Mouse (Mus musculus) lung, postnatal 10 days (tissue): ENCODE results near the gene Triobp.

Experiments
- DNase-seq: peaks from one replicate; pipeline ENCODE4 v3.0.0; 2021

The Triobp gene

DNA sequence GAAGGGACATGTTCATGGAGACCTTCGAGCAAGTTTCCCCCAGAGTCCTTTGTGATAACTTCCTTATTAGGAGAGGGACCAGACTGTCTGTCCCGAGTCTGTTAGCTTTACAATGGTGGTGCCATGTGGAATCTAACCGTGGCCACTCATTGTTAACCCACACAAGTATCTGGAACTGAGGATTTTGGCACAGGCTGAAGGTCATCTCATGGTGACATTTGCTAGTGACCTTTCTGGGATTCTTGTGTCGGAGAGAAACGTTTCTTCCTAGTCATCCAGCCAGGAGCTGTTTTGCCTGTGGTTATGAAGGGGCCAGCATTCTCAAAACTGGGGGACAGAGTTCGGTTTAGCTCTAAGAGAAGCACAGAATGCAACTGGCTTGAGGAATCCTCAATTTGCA is 24.1 kb downstream of the Triobp start:
- no peak for DNase-seq

DNA sequence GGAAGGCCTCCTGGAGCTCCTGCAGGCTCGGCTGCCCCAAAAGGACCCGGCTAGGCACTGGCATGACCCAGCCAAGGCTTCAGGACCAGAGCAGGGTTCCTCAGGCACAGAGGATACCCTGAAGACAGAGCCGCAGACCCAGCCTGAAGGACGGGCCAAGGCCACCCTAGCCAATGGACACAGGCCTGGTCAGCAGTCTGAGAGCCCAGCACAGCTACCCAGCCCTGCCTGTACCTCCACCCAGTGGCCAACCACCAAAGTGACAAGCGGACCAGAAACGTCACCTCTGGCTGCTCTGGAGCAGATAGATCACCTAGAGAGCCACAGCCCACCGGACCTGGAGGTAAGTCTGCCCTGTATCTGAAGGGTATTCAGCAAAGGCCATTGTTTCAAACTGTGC is 26.4 kb downstream of the Triobp start:
- DNase-seq, result no peak

DNA sequence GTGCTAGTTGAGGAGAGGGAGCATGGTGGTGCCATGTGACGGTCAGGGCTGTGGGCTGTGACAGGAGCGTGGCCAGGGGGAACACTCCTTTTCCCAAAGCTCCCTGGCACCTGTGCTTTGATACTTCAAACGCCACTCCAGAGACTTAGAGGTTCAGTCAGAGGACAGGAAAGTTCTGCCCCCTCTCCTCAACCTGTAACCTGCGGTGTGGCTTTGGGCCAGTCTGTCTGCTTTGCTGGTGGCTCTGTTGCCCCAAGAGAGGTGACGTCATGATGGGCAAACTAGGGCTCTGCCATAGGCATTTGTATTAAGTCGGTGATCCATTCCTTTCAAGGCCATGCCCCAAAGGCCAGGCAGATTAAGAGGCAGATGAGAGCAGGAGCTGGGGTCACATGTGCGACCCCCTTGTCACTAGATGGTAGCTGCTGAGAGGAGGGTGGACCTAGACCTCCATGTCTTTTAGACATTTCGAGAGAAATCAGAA is 30.2 kb downstream of the Triobp start:
- peak; percentile 41 for DNase-seq

DNA sequence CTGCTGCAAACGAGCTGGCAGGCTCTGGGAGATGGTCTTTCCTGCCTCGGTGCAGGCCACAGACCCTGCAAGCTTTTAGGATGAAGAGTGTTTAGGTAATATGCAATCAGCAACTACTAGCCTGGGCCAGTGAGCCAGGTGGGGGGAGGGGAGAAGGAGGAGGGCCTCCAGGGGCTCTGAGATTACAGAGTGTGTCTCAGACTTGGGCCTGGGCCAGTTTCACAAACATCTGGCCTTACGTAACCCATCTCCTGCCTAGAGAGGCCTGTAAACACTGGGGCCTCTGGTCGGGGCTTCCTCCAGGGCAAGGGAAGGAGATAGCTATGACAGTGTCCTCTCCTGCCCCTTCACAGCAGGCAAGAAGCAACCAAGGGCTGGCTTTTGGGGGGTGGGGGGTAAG is 31.4 kb downstream of the Triobp start:
- peak; percentile 92 for DNase-seq

DNA sequence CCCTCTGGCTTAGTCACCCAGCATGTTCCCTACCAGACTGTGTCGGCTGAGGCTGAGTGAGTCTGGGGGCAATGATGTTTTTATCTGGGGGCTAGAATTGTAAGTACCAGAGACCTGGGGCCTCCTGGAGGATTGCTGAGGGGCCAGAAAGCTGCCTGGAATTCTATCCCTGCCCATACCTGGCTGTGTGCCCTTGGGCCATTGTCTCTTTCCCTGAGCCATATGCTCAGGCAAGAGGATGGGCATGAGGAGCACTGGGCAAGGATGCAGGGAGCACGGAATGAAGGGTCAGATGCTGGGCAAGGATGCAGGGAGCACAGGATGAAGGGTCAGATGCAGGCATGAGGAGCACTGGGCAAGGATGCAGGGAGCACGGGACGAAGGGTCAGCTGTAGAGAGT is 32.6 kb downstream of the Triobp start:
- DNase-seq, result no peak

DNA sequence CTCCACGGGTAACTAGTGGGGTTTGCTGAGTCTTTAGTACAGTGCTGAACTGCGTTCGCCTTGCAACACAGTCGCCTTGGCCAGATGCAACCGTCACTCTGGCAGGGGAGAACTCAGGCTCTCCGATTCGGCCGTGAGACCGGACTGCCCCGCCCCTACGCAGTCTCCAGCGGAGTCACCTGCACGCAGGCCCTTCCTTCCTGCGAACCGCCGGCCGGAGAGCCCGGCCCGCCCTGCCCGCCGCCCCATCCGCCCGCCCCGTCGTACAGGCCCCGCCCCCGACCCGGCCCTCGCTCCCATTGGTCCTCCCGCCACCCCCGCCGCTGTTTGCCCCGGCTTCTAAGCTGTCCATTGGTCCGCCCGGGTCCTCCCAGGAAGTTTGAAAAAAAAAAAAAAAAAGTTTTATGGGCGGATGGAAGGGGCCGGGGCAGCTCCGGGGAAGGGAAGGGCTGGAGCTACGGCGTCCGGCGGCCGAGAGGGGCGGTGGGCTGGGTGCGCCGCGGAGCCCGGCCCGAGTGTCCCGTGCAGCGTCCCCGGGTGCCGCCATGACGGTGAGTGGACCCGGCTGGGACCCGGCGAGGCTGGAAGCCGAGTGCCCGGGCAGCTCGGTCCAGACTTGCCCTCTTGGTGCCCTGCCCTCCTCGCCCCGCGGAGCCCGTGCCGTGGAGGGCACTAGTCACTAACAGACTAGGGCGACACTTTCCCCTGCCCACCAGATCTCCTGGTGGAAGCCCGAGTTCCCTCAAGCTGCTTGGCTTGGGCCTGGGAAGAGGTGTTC is 35.3 kb downstream of the Triobp start:
- DNase-seq, result peak; percentile 93

DNA sequence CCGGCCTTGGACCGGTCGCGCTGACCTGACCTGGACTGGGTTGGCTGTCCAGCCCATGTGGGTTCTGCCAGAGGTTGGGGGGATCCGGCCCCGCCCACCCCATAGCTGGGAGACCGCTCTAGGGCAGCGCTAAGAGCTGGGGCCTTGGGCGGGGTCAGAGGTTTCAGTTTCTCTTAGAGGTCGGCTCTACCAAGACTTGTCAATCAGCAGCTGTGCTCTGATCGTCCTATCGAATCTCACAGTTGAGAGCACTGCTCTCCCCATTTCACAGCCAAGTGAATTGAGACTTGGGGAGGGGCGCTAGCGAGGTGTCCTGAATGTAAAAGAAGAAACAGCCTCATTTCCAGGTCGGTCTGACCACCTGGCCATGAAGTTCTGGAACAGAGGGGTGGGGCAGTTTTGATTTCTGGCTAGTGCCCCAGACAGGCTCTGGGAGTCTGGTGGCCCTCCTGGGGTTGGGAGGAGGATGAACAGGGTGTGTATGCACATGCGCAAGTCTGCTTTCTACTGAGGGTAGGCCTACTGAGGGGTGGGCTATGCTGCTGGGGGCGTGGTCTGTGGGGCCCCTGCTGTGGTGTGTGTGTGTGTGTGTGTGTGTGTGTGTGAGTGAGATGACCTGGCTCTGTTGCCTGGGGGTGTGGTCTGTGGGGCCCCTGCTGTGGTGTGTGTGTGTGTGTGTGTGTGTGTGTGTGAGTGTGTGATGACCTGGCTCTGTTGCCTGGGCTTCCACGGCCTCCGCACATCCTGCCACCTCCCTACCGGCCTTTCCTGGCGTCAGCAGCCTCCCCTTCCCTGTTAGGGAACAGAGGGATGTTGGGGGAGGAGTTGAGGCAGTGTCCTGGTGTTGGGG is 36.1 kb downstream of the Triobp start:
- peak; percentile 75 for DNase-seq

DNA sequence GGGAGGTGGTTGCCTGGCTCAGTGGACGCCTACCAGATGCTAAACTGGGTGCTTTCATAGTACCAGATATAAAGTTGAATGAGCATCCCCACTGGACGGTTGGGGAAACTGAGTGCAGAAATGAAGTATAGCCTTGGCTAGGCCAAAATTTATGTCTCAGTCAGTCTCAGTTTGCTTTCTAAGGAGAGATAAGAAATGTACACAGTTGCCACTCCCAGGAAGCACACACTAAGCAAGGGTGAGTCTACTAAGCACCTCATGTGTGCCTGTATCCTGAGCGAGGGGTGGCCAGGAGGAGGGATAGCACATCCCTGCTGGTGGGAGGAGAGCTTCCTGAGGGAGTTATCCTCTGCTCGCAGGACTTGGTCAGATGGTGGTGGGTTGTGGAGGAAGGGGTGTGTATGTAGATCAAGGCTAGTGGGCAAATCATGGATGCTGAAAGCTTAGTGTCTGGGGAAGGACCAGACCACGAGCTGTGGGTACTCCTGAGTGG is 36.8 kb downstream of the Triobp start:
- DNase-seq, result no peak

DNA sequence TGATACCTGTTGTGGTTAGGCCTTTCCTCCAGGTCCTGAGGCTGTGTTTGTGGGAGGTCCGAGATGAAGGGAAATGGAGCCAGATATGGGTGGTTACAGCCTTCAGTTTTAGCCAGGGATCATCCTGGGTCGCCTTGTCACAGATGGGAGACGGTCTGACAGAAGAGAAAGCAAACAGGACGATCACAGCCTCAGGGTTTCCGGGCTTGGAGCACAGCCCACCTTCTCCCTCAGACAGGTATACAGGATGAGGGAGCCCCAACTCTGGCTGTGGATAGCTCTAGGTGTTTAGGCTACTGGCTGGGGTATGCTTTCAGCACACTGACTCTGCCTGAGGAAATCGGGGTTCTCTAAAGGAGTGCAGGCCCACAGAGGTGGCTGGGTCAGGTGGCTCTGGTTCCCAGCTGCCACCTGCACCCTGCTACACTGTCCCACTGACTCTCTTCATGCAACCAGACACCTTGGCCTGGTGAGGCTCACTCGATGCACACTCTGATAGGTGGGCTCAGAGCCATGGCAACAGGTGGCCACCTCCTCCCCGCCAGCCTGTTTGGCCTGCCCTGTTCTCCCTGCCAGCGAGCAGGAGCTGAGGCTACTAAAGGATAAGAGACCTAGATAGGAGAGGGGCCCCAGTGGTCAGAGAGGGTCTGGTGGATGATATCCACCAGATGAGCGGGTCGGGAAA is 39.2 kb downstream of the Triobp start:
- DNase-seq, result no peak

DNA sequence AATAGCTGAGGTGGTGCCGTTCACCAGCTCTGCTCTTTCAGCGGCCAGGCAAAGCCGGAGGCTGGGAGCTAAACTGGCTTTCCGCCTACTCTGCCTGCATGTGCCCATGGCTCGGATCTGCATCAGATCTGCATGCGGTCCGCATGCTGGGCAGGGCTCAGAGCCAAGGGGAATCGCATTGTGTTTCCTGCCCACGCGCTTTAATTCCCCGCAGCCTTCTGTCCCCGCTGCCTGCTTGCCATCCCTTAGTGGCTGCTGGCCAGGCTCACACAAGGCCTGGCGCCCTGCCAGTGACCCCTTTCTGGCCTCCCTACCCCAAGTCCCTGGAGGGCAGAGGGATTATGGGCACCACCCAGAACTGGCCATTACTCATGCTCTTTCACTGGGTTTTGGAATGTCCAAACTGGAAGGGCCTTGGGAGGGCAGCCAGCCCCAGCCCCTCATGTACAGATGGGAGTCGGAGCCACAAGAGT is 41.0 kb downstream of the Triobp start:
- peak; percentile 58 for DNase-seq

DNA sequence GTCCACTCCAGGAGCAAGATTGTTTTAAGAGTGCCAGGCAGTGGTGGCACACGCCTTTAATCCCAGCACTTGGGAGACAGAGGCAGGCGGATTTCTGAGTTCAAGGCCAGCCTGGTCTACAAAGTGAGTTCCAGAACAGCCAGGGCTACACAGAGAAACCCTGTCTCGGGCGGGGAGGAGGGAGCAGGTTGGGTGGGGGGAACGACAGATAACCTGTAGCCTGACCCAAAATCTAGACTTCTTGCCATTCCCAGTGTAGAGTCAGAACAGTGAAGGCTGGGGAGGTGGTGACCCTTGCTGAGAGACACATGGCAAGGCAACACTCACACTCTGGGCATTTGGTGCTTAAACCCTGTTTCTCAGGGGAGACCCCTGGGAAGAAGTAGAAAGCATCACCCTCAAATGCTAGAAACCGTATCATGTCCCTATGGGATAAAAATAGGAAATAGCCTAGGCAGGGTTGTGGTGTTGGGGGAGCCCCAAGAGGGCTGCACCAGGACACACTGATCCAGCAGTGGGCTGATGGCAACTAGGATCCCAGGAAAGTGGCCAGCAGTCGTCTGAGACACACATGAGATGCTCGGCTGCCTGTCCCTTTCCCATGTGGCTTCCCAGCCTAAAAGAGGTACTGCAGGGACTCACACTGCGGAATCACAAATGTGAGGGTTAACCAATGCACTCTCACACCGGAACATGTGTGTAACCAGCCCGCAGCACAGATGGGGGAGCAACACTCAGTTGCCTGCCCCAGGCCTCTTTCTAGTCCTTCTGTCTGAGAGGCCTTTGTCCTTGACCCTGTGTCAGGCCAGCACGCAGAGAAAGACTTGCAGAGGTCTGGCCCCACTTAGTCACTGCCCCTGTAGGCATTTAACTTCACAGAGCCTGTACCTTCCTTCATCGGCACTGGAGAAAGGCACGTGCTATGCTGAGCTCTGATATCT is 41.9 kb downstream of the Triobp start:
- DNase-seq, result no peak

DNA sequence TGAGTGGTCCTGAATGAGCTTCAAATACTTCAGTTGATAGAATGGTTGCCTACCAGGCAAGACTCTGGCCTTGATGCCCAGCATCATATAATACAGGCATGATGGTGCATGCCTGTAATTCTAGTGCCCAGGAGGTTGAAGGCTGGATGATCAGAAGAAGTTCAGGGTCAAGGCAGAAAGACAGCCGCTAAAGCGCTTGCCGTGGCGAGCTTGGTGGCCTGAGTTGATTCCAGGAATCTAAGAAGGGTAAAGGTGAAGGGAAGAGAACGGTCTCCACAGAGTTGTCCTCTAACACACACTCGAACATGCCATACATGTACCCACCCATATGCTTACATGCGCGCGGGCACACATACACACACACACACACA is 42.6 kb downstream of the Triobp start:
- DNase-seq, result no peak

DNA sequence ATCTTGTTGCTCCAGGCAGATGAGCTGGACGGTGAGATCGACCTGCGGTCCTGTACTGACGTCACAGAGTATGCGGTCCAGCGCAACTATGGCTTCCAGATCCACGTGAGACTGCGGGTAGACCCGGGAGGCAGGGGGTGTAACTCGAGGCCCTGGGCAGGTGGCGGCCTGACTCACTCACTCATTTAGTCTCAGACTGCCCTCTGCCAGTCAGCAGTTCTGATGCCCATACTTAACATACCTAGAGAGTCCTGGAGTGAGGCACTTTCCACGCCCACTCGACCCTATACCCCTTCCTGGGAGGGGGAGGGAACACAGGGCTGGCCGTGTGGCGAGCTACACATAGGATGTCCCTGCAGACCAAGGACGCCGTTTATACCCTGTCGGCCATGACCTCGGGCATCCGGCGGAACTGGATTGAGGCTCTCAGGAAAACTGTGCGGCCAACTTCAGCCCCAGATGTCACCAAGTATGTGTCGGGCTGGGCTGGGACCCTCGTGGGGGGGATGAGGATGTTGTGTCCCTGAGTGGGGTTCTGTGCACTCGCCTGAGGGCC is 43.5 kb downstream of the Triobp start:
- no peak for DNase-seq

DNA sequence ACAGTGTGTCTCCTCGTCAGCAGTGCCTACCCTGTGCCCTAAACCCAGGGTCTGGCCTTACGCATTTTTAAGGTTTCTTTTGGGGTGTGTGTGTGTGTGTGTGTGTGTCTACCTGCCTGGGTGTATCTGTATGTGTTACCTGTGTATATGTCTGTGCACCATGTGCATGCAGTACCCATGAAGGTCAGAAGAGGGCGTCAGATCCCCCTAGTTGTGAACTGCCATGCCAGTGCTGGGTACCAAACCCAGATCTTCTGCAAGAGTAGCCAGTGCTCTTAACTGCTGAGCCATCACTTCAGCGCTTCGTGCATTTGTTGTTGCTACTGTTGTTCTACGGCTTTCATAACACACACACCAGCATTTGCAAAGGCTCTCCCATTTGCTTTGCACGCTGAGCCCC is 44.7 kb downstream of the Triobp start:
- DNase-seq, result no peak

DNA sequence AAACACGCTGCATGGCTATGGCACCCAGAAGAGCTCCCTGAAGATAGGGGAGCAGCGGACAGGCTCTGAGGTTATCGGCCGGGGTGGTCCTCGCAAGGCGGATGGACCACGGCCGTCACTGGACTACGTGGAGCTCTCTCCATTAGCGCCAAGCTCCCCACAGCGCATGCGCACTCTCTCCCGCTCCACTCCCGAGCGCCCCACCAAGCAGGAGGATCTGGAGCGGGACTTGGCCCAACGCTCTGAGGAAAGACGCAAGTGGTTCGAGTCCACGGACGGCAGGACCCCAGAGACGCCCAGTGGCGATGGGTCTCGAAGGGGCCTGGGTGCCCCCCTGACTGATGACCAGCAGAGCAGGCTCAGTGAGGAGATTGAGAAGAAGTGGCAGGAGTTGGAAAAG is 45.4 kb downstream of the Triobp start:
- no peak for DNase-seq

DNA sequence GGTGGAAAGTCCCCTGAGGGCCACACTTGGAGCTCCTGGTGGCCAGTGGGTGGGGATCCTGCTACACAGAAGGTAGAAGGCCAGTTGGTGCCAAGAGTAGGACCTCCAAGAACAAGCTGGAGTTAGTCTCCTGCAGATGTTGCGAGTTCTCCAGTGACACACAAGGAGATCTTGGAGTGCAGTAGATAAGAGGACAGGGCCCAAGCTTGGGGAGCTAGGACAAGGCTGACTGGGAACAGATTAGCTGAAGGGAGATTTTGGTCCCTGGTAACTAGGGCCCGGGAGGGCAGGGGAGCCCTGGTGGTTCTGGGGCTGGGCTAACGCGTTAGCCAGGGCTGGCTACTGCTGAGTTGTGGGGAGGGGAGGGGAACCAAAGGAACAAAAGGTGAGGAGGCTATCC is 48.4 kb downstream of the Triobp start:
- DNase-seq, result no peak

DNA sequence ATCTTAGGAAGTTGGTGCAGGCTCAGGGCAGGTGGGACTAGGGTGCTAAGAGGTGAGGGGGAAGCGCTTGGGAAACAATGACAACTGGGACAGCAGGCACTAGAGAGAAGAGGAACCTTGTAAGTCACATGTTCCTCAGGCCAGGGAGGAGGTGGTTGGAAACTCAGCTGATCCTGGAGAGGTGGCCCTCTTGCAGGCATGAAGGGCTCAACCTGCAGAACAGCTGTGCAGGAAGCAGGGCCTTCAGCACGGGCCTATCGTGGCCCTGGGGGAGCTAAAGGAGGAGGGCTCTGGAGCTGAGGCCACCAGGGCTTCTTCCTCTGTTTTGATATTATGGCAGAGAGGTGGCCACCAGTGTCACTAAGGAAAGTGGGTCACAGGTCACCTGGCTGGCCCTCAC is 49.1 kb downstream of the Triobp start:
- DNase-seq, result no peak

DNA sequence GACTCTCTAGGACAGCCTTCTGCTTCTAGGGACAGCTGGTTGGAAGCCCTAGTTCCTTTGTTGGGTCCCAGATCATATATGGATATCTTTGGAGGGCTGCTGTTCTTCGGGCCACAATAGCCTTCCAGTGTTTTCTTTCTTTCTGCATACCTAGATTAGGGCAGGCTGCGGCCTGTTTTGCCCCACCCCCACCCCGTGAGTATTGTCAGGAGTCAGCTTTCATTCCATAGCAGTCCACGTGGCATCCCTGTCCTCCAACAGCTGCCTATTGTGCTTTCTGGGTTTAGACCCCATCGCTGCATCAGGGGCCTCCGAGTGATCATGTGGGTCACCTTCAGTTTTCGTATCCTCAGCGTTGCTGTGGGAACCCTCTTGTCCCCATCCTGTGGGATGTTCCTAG is 50.8 kb downstream of the Triobp start:
- no peak for DNase-seq

DNA sequence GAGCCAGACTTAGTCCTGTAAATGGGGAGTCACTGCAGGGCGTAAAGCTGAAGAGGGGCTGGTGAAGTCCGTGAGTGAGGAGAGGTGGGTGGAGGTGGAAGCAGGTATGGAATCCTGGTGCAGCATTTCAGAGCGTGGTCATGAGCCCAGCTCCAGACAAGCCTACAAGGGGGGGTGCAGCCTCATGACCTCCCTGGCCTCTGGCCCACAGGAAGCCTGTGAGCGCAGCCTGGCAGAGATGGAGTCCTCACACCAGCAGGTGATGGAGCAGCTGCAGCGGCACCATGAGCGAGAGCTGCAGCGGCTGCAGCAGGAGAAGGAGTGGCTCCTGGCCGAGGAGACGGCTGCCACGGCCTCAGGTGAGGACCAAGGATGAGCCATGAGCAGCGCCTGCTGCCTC is 52.1 kb downstream of the Triobp start:
- no peak for DNase-seq

DNA sequence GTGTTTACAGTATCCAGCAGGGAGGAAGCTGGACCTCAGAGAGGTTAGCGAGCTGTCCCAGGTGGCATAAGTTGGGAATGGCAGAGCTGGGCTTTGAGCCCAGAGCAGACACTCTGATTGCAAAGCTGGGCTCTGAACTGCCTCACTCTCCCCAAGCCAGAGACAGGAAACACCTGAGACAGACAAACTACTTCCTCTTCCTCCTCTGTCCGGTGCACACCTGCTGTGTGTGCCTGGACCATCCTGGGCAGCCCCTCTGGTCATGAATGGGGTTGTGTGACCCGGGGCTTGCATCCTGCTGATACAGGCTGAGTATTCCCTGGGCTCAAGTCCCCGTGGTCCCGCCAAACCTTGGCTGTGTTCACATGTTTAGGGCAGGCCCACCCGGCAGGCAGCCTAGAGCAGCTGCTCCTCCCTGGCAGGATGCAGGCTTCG is 52.9 kb downstream of the Triobp start:
- no peak for DNase-seq

DNA sequence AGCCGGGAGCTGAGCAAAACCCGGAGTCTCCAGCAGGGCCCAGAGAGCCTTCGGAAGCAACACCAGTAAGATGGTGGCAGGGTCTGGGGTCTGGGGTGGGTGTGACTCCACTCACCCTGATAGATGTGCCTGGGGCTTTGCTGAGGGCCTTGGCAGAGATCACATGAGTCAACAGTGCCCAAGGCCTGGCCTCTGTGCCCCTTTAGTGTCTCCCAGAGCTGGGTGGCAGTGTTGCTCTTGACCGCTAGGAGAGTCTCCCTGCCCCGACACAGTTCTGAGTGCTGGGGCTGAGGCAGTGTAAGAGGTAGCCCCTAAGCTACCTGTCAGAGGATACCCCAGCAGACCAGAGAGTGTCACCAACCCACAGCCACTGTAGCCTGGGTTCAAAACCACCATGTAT is 54.0 kb downstream of the Triobp start:
- DNase-seq, result no peak

DNA sequence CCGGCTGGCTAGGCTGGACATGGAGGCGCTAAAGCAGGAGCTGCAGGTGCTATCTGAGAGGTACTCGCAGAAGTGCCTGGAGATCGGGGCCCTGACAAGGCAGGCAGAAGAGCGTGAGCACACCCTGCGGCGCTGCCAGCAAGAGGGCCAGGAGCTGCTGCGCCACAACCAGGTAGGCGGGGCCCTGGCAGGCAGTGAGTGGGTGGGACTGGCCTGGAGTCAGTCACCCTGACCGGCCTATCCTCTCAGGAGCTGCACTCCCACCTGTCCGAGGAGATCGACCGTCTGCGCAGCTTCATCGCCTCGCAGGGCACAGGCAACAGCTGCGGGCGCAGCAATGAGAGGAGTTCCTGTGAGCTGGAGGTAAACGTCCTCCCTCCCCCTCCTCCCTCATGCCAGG is 54.5 kb downstream of the Triobp start:
- peak; percentile 53 for DNase-seq
